Mouse (Mus musculus): ENCODE measurements at regions not wholly inside any gene's neighbourhood (a gene's known extent, or its start where the extent isn't known, plus 50 kb on each side); places are given as distances from the start of the nearest gene placed in this dataset.

DNA sequence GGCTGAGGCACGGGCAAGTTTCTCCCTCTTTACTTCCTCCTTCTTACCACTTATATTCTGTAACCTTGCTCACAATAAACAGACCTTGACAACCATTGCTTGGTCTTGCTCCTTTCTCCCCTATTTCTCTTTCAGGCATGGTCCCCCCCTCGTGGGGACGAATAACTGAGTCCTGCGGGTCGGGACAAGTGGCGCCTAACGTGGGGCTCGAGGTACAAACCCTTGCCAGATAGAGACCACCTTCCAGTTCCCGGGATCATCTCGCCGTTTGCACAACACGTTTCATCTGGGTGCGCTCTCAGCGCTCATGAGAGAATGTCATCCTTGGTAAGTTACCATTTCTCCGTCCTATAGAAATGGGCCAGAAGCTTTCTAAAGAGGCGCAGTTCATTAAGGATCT, 79.6 kb upstream of the Foxn3 start:
- Histone ChIP-seq H3K36me3 (ENCODE audit: control insufficient read depth, insufficient read depth, low read length) (no peaks in the 10 kb centered on the region), H3K4me3 (no peak overlapping the region), H3K27me3 (ENCODE audit: control insufficient read depth, insufficient read depth, low read length) (no peaks in the 10 kb centered on the region), H3K4me1 (ENCODE audit: control insufficient read depth, insufficient read depth, low read length) (no peaks in the 10 kb centered on the region), H3K9ac (ENCODE audit: low read depth, low read length) (no peak overlapping the region), H3K79me2 (replicated peaks; ENCODE audit: control insufficient read depth, insufficient read depth, low read length) (no peaks in the 10 kb centered on the region), H3K27ac (no peak overlapping the region)
- TF ChIP-seq EP300 (IDR thresholded peaks at IDR 0.05; ENCODE audit: insufficient read depth, low read depth, low read length) (no peak), POLR2A (IDR thresholded peaks at IDR 0.05; ENCODE audit: insufficient read depth, low read depth, low read length) (no peak), CTCF (IDR thresholded peaks at IDR 0.05) (no peak)
- intact Hi-C loops (cut with DNase I): loop anchor here (5.0 kb wide), 1 partner anchor 39 kb away; no protein-coding TSS in a partner anchor
- no peak for DNase-seq
- 94% methylated on average over 16 of the region's 16 CpGs for WGBS

DNA sequence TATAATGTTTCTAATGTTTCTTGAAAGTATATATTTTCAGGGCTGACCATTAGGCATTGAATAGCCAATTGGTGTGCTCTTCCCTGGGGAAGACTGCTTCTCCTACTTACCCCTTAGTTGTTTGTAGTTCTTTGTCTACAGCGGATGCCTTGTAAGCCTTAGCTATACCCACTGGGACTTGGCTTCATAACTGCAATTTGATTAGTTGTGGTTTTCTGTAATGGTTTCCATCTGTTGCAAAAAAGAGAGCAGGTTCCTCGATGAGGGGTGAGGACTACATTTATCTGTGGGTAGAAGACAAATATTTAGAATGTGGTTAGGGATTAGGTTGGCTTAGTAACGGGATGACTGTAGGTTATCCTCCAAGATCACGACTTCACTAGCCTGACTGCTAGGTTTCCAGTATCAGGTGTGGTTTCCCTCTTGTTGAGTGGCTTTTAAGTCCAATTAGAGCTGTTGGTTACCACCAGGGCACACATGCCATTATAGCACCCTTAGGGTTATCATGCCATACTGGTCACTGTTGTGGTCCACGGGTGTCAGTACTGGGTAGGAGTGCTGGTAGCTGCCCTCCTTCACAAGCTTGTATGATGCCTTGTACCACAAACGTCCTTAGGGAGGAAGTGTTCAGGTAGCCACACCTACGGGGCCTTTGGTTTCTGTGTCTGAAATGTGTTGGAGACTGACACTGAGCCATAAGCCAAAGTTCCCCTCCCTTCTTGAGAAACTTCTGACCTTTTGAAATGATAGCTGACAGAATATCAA, 78.9 kb upstream of the Foxn3 start:
- Histone ChIP-seq H3K4me3 (no peak overlapping the region), H3K27me3 (ENCODE audit: control insufficient read depth, insufficient read depth, low read length) (no peaks in the 10 kb centered on the region), H3K36me3 (ENCODE audit: control insufficient read depth, insufficient read depth, low read length) (no peaks in the 10 kb centered on the region), H3K79me2 (replicated peaks; ENCODE audit: control insufficient read depth, insufficient read depth, low read length) (no peaks in the 10 kb centered on the region), H3K4me1 (ENCODE audit: control insufficient read depth, insufficient read depth, low read length) (no peaks in the 10 kb centered on the region), H3K9ac (ENCODE audit: low read depth, low read length) (no peak overlapping the region), H3K27ac (no peak overlapping the region)
- 79% methylated on average over 7 of the region's 7 CpGs for WGBS
- TF ChIP-seq POLR2A (IDR thresholded peaks at IDR 0.05; ENCODE audit: insufficient read depth, low read depth, low read length) (no peak), CTCF (IDR thresholded peaks at IDR 0.05) (no peak), EP300 (IDR thresholded peaks at IDR 0.05; ENCODE audit: insufficient read depth, low read depth, low read length) (no peak)
- DNase-seq: no peak
- intact Hi-C loops (cut with DNase I): loop anchor here (5.0 kb wide), 1 partner anchor 40 kb away; no protein-coding TSS in a partner anchor

DNA sequence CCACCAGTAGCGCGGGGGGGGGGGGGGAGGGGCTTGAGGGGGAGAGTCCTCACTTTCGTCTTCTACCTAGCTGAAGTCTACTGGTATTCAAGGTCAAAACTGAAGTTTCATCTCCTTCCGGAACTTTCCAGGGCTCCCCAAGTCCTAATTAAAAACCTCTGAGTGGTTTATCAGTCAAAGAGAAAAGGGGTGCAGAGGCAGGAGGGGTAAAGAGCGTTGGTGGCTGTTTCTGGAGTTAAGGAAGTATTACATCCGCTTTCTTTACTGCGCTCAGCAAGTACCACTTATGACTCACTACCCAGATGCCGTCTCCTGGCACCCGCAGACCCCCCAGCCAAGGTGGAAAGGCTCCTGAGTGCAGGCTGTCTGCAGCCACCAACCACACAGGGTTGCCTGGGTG, 77.9 kb upstream of the Foxn3 start:
- 56% methylated on average over 8 of the region's 9 CpGs for WGBS

DNA sequence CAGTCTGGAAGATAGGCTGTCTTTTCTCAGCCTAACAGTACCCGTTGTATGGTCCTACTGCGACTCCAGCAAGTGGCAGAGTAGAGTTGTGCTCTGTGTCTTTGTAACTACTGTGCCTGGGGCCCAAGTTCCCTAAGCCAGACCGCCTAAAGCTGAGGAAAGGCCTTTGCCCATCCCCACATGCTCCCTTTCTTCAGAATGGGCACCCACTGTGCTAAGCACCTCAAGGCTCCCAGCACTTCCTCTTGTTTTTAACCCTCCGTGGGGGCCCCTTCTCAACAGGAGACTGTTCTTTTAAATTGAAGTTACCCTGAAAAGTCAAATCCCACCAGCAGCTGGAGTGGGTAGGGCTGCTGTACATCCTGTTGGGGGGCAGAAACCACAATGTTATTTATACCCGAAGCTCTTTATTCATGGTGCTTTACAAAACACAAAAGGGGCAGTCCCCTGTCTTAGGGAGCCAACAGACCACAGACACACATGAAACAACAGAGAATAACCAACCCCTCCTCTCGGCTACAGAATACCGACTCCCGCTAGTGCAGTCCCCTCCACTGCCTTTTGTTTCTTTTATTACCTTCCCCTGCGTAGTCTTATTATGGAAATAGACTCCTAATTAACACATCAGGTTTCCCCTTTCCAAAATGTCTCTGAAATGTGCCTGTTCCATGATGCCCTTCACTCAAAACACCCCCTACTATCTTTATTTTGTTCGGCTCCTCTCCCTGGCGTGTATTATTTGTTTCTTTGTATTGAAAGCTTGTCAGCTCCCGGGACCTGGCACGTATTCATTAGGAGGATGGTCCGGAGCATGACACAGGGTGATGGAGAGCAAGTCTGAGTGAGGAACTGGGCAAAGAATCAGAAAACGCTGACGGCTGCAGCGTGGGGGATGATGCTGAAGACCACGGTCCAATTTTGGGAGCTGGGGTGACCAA, 77.1 kb upstream of the Foxn3 start:
- intact Hi-C loops (cut with DNase I): loop anchor here (5.0 kb wide), 1 partner anchor 42 kb away; no protein-coding TSS in a partner anchor
- 42% methylated on average over 18 of the region's 18 CpGs for WGBS
- DNase-seq: peak; percentile 14 to 51
- Histone ChIP-seq H3K4me1 (ENCODE audit: control insufficient read depth, insufficient read depth, low read length) (no peaks in the 10 kb centered on the region), H3K27me3 (ENCODE audit: control insufficient read depth, insufficient read depth, low read length) (no peaks in the 10 kb centered on the region), H3K27ac (no peak overlapping the region), H3K4me3 (no peak overlapping the region), H3K9ac (ENCODE audit: low read depth, low read length) (no peak overlapping the region), H3K36me3 (ENCODE audit: control insufficient read depth, insufficient read depth, low read length) (no peaks in the 10 kb centered on the region), H3K79me2 (replicated peaks; ENCODE audit: control insufficient read depth, insufficient read depth, low read length) (no peaks in the 10 kb centered on the region)
- TF ChIP-seq EP300 (IDR thresholded peaks at IDR 0.05; ENCODE audit: insufficient read depth, low read depth, low read length): no peak
- no peak for TF ChIP-seq POLR2A (IDR thresholded peaks at IDR 0.05; ENCODE audit: insufficient read depth, low read depth, low read length)
- no peak for TF ChIP-seq CTCF (IDR thresholded peaks at IDR 0.05)

More for the DNA sequence above, 77.9 kb upstream of the Foxn3 start:
- no peak for TF ChIP-seq POLR2A (IDR thresholded peaks at IDR 0.05; ENCODE audit: insufficient read depth, low read depth, low read length)
- TF ChIP-seq CTCF (IDR thresholded peaks at IDR 0.05): no peak
- TF ChIP-seq EP300 (IDR thresholded peaks at IDR 0.05; ENCODE audit: insufficient read depth, low read depth, low read length): no peak
- intact Hi-C loops (cut with DNase I): loop anchor here (5.0 kb wide), 1 partner anchor 41 kb away; no protein-coding TSS in a partner anchor
- H3K27me3 ChIP-seq (ENCODE audit: control insufficient read depth, insufficient read depth, low read length): no peaks in the 10 kb centered on the region
- H3K36me3 ChIP-seq (ENCODE audit: control insufficient read depth, insufficient read depth, low read length): no peaks in the 10 kb centered on the region
- no peak overlapping the region for H3K4me3 ChIP-seq
- H3K27ac ChIP-seq: no peak overlapping the region
- H3K79me2 ChIP-seq (replicated peaks; ENCODE audit: control insufficient read depth, insufficient read depth, low read length): no peaks in the 10 kb centered on the region
- H3K4me1 ChIP-seq (ENCODE audit: control insufficient read depth, insufficient read depth, low read length): no peaks in the 10 kb centered on the region
- peak in 1 of 2 experiments; percentile 49 for DNase-seq
- no peak overlapping the region for H3K9ac ChIP-seq (ENCODE audit: low read depth, low read length)

DNA sequence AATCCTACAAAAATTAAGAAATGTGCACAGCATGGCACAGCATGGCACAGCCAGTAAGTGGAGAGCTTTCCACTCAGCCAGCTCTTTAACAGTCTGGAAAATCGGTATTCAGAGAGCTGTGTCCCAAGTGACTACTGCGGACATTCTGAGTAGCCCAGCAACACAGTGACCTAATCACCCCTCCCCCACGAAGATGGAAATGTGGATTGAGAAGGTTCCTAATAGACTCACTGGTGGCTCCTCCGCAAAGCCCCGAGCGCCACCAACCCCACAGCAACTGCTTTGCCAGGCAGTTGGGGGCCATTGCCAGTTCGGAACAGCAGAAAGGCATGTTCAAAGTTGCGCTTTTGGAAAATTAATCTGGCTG, 76.4 kb upstream of the Foxn3 start:
- Histone ChIP-seq H3K79me2 (replicated peaks; ENCODE audit: control insufficient read depth, insufficient read depth, low read length) (no peaks in the 10 kb centered on the region), H3K4me3 (no peak overlapping the region), H3K27ac (no peak overlapping the region), H3K27me3 (ENCODE audit: control insufficient read depth, insufficient read depth, low read length) (no peaks in the 10 kb centered on the region), H3K36me3 (ENCODE audit: control insufficient read depth, insufficient read depth, low read length) (no peaks in the 10 kb centered on the region), H3K4me1 (ENCODE audit: control insufficient read depth, insufficient read depth, low read length) (no peaks in the 10 kb centered on the region), H3K9ac (ENCODE audit: low read depth, low read length) (no peak overlapping the region)
- intact Hi-C loops (cut with DNase I): loop anchor here (5.0 kb wide), 1 partner anchor 42 kb away; no protein-coding TSS in a partner anchor
- WGBS: 60% methylated on average over 8 of the region's 8 CpGs
- DNase-seq: peak in 1 of 2 experiments; percentile 20
- TF ChIP-seq POLR2A (IDR thresholded peaks at IDR 0.05; ENCODE audit: insufficient read depth, low read depth, low read length) (no peak), EP300 (IDR thresholded peaks at IDR 0.05; ENCODE audit: insufficient read depth, low read depth, low read length) (no peak), CTCF (IDR thresholded peaks at IDR 0.05) (no peak)

Data from heart, adult 2 months (tissue).